Mouse (Mus musculus) ES-CJ7 (cell line): ENCODE results near the gene Oosp1.

ENCODE experiments used
- DNase-seq: peaks from one replicate; pipeline ENCODE4 v3.0.0; 2011; ENCODE audit warnings: low read depth, low spot score

Oosp1 gene

GRCm38 (mm10) chr19:11690839-11691238 is at the start of gene Oosp1:
Gene Oosp1 (minus strand): TSS chr19:11691150.
- no peak for DNase-seq

- no peak for DNase-seq
Measured at GRCm38 (mm10) chr19:11736455-11736854, 45.5 kb upstream of the Oosp1 start.

- no peak for DNase-seq
Measured at GRCm38 (mm10) chr19:11730278-11730677, 39.3 kb upstream of the Oosp1 start.

DNA sequence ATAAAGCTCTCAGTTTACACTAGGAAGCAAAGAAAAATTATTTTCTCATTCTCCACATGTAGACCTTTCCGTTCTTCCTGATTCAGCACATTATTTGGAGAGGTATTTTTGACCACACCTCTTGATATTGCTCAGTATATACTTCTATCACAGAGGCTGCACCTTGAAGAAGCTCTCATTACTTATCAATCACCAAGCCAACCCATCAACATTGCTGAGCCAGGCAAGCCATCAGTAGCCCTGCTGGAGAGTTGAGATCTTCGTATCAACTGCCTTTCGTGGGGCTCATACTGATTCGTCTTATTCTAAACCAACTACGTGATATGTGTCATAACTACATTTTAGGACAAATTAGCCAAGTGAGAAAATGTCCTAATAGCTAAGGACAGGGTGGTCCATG is 36.4 kb upstream of the Oosp1 start:
- no peak for DNase-seq

DNA sequence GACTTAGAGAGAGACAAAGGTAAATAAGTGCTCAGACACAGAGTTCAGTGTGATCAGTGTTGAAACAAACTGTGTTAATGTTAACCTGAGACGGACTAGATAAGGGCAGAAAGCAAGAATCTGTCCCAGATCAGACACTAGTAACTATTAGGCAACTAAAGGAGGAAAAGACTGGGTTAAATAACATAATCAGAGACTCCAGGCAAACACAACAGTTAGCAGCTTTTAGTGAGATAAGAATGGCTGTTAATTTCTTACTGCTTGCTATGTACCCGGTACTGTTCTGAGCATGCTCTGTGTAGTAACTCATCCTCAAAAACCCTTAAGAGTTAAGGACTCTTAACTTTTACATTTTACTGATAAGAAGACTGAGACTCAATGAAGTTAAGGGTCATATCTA is 35.0 kb upstream of the Oosp1 start:
- DNase-seq = no peak

GRCm38 (mm10) chr19:11724275-11724674 is 33.3 kb upstream of the Oosp1 start:
- no peak for DNase-seq

GRCm38 (mm10) chr19:11723870-11724269 is 32.9 kb upstream of the Oosp1 start:
- no peak for DNase-seq

DNA sequence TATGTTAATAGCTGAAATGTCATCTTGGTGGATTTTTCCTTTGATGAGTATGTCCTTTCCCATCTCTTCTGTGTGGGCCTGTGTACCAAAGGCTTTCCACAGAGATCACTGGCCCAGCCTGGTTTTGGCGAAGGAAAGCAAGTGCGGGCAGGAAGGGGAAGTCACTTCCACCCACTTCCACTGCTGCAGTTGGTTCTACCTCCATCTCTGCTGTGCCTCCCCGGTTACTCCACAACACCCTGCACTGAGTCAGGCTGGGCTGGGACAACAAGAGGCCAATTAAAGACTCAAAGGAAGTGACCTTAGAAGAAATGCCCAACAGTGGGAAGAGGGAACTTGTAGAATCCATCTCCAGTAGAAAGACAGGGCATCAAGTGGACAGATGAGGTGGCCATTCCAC is 29.1 kb upstream of the Oosp1 start:
- no peak for DNase-seq

GRCm38 (mm10) chr19:11712451-11712850 is 21.5 kb upstream of the Oosp1 start:
- DNase-seq = no peak

GRCm38 (mm10) chr19:11698342-11698741 is 7.4 kb upstream of the Oosp1 start:
- DNase-seq = no peak

GRCm38 (mm10) chr19:11696755-11697154 is 5.8 kb upstream of the Oosp1 start, which contains the start of gene Oosp3:
Gene Oosp3 (plus strand): TSS chr19:11697055.
- DNase-seq = no peak

- no peak for DNase-seq
Measured at GRCm38 (mm10) chr19:11691454-11691853, 504 bp upstream of the Oosp1 start.

DNA sequence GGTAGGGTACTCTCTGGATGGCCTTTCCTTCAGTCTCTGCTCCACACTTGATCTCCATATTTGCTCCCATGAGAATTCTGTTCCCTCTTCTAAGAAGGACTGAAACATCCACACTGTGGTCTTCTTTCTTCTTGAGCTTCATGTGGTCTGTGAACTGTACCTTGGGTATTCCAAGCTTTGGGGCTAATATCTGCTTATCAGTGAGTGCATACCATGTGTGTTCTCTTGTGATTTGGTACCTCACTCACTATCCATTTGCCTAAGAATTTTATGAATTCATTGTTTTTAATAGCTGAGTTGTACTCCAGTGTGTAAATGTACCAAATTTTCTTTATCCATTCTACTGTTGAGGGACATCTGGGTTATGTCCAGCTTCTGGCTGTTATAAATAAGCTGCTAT is 29.4 kb downstream of the Oosp1 start:
- no peak for DNase-seq

DNA sequence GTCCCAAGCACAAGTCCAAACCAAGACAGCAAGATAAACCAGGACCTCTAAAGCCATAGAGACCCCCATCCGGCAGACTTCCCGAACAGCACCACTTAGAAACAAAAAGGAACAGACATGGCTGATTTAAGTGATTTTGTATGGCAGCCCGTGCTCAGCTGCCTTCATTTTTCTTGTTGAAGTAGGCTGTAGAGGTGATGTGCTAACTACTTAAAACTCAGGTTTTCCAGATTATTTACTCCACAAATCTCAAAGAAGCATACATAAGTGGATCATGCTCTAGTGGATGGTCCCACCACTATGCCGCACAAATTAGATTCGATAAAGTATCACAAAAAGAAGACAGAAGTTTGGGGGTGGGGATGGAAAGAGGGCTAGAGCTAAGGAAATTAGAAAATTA is 30.5 kb downstream of the Oosp1 start, which contains the start of gene Oosp2:
TSS of gene Oosp2 (minus strand) at position 101 of the 400 bp plus-strand sequence.
- no peak for DNase-seq

- DNase-seq = no peak
Measured at GRCm38 (mm10) chr19:11659142-11659541, 31.8 kb downstream of the Oosp1 start.

DNA sequence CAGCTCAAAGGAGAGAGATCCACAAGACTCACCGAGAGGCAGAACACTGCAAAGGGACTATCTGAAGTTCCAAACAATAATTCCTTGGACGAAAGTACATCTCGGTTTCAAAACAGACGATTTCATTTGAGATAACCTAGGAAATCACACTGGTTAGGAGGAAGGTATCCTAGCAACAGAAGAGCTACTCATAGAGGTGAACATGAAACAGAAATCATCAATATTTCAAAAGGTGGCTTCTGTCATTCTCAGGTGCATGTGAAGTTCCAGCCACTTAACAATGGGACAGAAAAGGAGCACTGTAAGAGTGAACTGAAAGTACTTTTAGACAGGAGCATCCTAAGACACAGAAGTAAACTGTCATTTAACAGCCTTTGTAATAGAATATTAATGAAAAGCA is 41.4 kb downstream of the Oosp1 start:
- DNase-seq = no peak

- no peak for DNase-seq
Measured at GRCm38 (mm10) chr19:11646166-11646565, 44.8 kb downstream of the Oosp1 start.

- DNase-seq = no peak
Measured at GRCm38 (mm10) chr19:11640732-11641131, 50.2 kb downstream of the Oosp1 start, which contains the start of gene Ms4a3. Gene Ms4a3 (minus strand): TSS chr19:11640851.

- no peak for DNase-seq
Measured at GRCm38 (mm10) chr19:11639038-11639437, 51.9 kb downstream of the Oosp1 start.

DNA sequence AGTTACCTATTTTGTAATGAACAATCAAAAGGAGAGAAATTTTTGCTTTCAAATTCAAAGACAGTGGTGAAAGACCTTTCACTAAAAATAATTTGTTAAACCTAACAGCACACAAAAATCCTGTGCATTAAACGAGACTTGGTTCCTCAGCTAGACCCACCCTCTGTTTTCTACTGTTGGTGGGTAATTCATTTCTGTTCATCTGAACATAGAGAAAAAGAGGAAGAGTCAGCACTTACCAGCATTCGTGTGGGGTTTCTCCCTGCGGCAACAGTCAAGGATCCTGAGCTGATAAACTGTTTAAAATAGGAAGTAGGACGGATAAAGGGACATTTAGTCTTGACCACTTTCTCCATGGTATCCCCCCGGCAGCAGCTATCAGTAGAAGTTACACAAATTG is 55.4 kb downstream of the Oosp1 start:
- no peak for DNase-seq

DNA sequence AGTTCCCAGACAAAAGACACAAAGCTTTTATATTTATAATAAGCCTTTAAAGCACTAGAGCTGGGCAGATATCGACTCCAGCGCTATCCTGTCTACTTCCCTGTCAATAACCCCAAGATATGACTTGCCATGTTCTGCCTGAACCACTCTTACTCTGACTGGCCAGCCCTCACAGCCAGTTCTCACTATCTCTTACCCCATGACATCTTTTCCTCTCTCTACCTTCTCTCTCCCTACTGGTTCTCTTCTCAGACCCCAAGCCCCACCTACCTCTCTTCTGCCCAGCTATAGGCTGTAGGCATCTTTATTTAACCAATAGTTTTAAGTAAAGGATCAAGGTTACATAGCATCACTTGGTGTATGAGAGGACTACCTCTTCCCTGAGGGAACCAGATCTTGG is 56.6 kb downstream of the Oosp1 start:
- DNase-seq = no peak

- no peak for DNase-seq
Measured at GRCm38 (mm10) chr19:11633732-11634131, 57.2 kb downstream of the Oosp1 start.

DNA sequence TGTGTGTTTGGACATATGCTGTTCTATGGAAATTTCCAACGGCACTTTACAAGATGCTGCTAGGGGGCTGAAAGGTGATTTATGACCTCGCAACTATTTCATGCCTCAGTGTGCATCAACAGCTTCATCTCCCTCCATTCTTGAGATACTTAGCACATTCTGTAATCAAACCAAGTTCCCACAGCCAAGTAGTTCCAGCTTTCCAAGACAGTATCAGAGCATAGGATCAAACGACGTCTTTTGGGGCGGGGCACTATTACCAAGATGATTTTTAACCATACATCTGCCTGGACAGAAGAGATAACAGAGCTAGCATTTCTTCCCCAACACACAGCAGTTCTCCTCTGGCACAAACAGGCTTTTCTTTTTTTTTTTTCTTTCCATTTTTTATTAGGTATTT is 65.7 kb downstream of the Oosp1 start:
- DNase-seq = no peak

- no peak for DNase-seq
Measured at GRCm38 (mm10) chr19:11624800-11625199, 66.2 kb downstream of the Oosp1 start.
